Mouse (Mus musculus): Measurements from ENCODE around the gene Banp.
A peak's percentile ranks its signal among the peaks of the same experiment; 100 is the strongest.

Banp gene

GRCm38 (mm10) chr8:121951656-121952009 is 2.1 kb downstream of the Banp start:
- peak; percentile 41 for DNase-seq

- DNase-seq: no peak
Measured at GRCm38 (mm10) chr8:121952122-121952521, 2.6 kb downstream of the Banp start.

- no peak for DNase-seq
Measured at GRCm38 (mm10) chr8:121952800-121953199, 3.2 kb downstream of the Banp start.

GRCm38 (mm10) chr8:121953821-121954545 is 4.4 kb downstream of the Banp start:
- no peak for DNase-seq

GRCm38 (mm10) chr8:121954981-121955555 is 5.5 kb downstream of the Banp start:
- no peak for DNase-seq

GRCm38 (mm10) chr8:121955825-121956500 is 6.4 kb downstream of the Banp start:
- DNase-seq: no peak

GRCm38 (mm10) chr8:121958395-121958794 is 8.8 kb downstream of the Banp start:
- DNase-seq: no peak

- DNase-seq: no peak
Measured at GRCm38 (mm10) chr8:121962892-121963291, 13.3 kb downstream of the Banp start.

GRCm38 (mm10) chr8:121964716-121965512 is 15.4 kb downstream of the Banp start:
- no peak for DNase-seq

- DNase-seq: no peak
Measured at GRCm38 (mm10) chr8:121966110-121966509, 16.6 kb downstream of the Banp start.

- no peak for DNase-seq
Measured at GRCm38 (mm10) chr8:121966714-121967448, 17.3 kb downstream of the Banp start.

- DNase-seq: peak; percentile 44
Measured at GRCm38 (mm10) chr8:121967977-121968376, 18.4 kb downstream of the Banp start.

- DNase-seq: no peak
Measured at GRCm38 (mm10) chr8:121968542-121968941, 19.0 kb downstream of the Banp start.

- no peak for DNase-seq
Measured at GRCm38 (mm10) chr8:121970225-121970624, 20.7 kb downstream of the Banp start.

GRCm38 (mm10) chr8:121971488-121972058 is 22.0 kb downstream of the Banp start:
- no peak for DNase-seq

GRCm38 (mm10) chr8:121973906-121974305 is 24.4 kb downstream of the Banp start:
- DNase-seq: no peak

- DNase-seq: peak; percentile 49
Measured at GRCm38 (mm10) chr8:121977819-121978590, 28.5 kb downstream of the Banp start.

- no peak for DNase-seq
Measured at GRCm38 (mm10) chr8:121978670-121979069, 29.1 kb downstream of the Banp start.

GRCm38 (mm10) chr8:121980792-121981519 is 31.4 kb downstream of the Banp start:
- no peak for DNase-seq

GRCm38 (mm10) chr8:121981520-121981895 is 32.0 kb downstream of the Banp start:
- DNase-seq: no peak

GRCm38 (mm10) chr8:121985673-121986072 is 36.1 kb downstream of the Banp start:
- DNase-seq: no peak

All from lung, postnatal 10 days (tissue).